Mouse (Mus musculus) heart, embryonic 14.5 days (tissue): ENCODE measurements around the gene Txlna. TPM values are rescaled to one million over a fixed set of nuclear protein-coding genes. Genes with fewer than 3 reads are reported as not detected.

Source experiments
- ATAC-seq: fragments of 200-750 bp; cut with Nextera tagmentation; 2 replicates; pipeline ENCODE4 v1.8.0; 2017; ENCODE audit warnings: low read depth, moderate TSS enrichment; ENCODE audit not compliant: insufficient number of reproducible peaks, insufficient read depth, low FRiP score
- H3K27ac ChIP-seq, 2 experiments: fragments of 200-500 bp in 1 of 2; fragments of 300-500 bp in 1 of 2; sonication (generic) in 1 of 2; replicated peaks in 1 of 2; 2 replicates each; pipeline ENCODE4 v1.5.1; 2012 to 2014; ENCODE audit warnings: low read depth in 2 of 2, low read length in 2 of 2, control low read depth in 1 of 2, mild to moderate bottlenecking in 1 of 2, mixed read lengths in 1 of 2; ENCODE audit not compliant: control insufficient read depth in 1 of 2, insufficient read depth in 1 of 2
- H3K27me3 ChIP-seq: fragments of 300-500 bp; sonication (generic); 2 replicates; pipeline ENCODE4 v1.6.1; 2014; ENCODE audit warnings: mild to moderate bottlenecking, low read length, control low read depth; ENCODE audit not compliant: control insufficient read depth, insufficient read depth
- H3K36me3 ChIP-seq: fragments of 300-500 bp; sonication (generic); 2 replicates; pipeline ENCODE4 v1.6.1; 2014; ENCODE audit warnings: mild to moderate bottlenecking, control low read depth, low read length, mixed read lengths; ENCODE audit not compliant: control insufficient read depth, insufficient read depth
- H3K4me1 ChIP-seq, 2 experiments: fragments of 200-500 bp in 1 of 2; fragments of 300-500 bp in 1 of 2; sonication (generic) in 1 of 2; 2 replicates each; pipeline ENCODE4 v1.6.1; 2012 to 2014; ENCODE audit warnings: low read length in 2 of 2, control low read depth in 1 of 2, mixed read lengths in 1 of 2; ENCODE audit not compliant: control insufficient read depth in 2 of 2, insufficient read depth in 2 of 2
- H3K4me2 ChIP-seq: fragments of 300-500 bp; sonication (generic); 2 replicates; pipeline ENCODE4 v1.6.1; 2014; ENCODE audit warnings: mild to moderate bottlenecking, low read length
- H3K4me3 ChIP-seq, 2 experiments: fragments of 200-500 bp in 1 of 2; fragments of 300-500 bp in 1 of 2; sonication (generic) in 1 of 2; 2 replicates each; pipeline ENCODE4 v1.5.1; 2012 to 2014; ENCODE audit warnings: low read length in 2 of 2, mild to moderate bottlenecking in 2 of 2, control low read depth in 1 of 2, low read depth in 1 of 2, moderate library complexity in 1 of 2; ENCODE audit not compliant: control insufficient read depth in 1 of 2, insufficient read depth in 1 of 2
- H3K9ac ChIP-seq: fragments of 300-500 bp; sonication (generic); 2 replicates; pipeline ENCODE4 v1.6.1; 2014; ENCODE audit warnings: mild to moderate bottlenecking, low read length
- H3K9me3 ChIP-seq: fragments of 300-500 bp; sonication (generic); 2 replicates; pipeline ENCODE4 v1.6.1; 2016; ENCODE audit warnings: low read length, control low read depth; ENCODE audit not compliant: control insufficient read depth
- WGBS: fragments of 180-500 bp; shearing (Covaris S2); extraction: QIAGEN DNeasy Blood & Tissue Kit; methylation state at CpG from one replicate; pipeline ENCODE4 v1.1.7; 2014; 5-methylcytosine and 5-hydroxymethylcytosine counted together
- polyA plus RNA-seq: library from polyadenylated mRNA; unstranded; fragments of >200 nt; fragmentation: Nextera tagmentation; extraction: Ambion mirVana; gene quantifications from 2 replicates; pipeline ENCODE4 v1.2.1, GENCODE M21; 2014

Gene Txlna
- polyA plus RNA-seq, 1 experiment from 2014 or later: 51.5 TPM

GRCm38 (mm10) chr4:129624281-129625028 lies 16.4 kb downstream of the Txlna start:
- H3K27ac ChIP-seq: peak overlapping the region; percentile 89 to 90
- peak; percentile 83 for ATAC-seq
- H3K4me2 ChIP-seq: peak overlapping the region; percentile 81
- no peaks in the 10 kb centered on the region for H3K9me3 ChIP-seq
- peak overlapping the region; percentile 78 for H3K9ac ChIP-seq
- H3K4me1 ChIP-seq: peaks cover 19 to 24% of the 10 kb centered on the region in 2 experiments; a peak in 3 of 4 replicates
- WGBS: under 1% methylated on average over 18 of the region's 18 CpGs
- H3K27me3 ChIP-seq: no peaks in the 10 kb centered on the region
- peak overlapping the region; percentile 65 to 82 for H3K4me3 ChIP-seq
- peaks cover 43% of the 10 kb centered on the region for H3K36me3 ChIP-seq

- Histone ChIP-seq H3K36me3 (peaks cover 35% of the 10 kb centered on the region), H3K4me2 (peak within 1 kb of the TSS; percentile 81), H3K9ac (peak within 1 kb of the TSS; percentile 78), H3K27ac (peak within 1 kb of the TSS; percentile 89 to 90), H3K4me1 (peaks cover 19 to 24% of the 10 kb centered on the region in 2 experiments; a peak in 3 of 4 replicates), H3K4me3 (peak within 1 kb of the TSS; percentile 65 to 82), H3K27me3 (no peaks in the 10 kb centered on the region), H3K9me3 (no peaks in the 10 kb centered on the region)
- ATAC-seq: no peak; the same call in 1 of the 2 replicates
- WGBS: 0% methylated on average over 10 of the region's 10 CpGs
Observed at GRCm38 (mm10) chr4:129623681-129624091, 17.2 kb downstream of the Txlna start, which contains the start of gene Ccdc28b. TSS of gene Ccdc28b (minus strand) at chr4:129623947.

GRCm38 (mm10) chr4:129622803-129623535 lies 17.9 kb downstream of the Txlna start:
- WGBS: 12% methylated on average over 8 of the region's 8 CpGs
- peaks cover 21 to 26% of the 10 kb centered on the region in 2 experiments; a peak in 3 of 4 replicates for H3K4me1 ChIP-seq
- no peaks in the 10 kb centered on the region for H3K27me3 ChIP-seq
- H3K36me3 ChIP-seq: peaks cover 28% of the 10 kb centered on the region
- peak overlapping the region; percentile 78 for H3K9ac ChIP-seq
- peak overlapping the region; percentile 81 for H3K4me2 ChIP-seq
- no peaks in the 10 kb centered on the region for H3K9me3 ChIP-seq
- no peak for ATAC-seq
- H3K4me3 ChIP-seq: peak overlapping the region; percentile 65 to 82
- H3K27ac ChIP-seq: peak overlapping the region in 1 of 2 experiments; percentile 89; a peak in 2 of 4 replicates

GRCm38 (mm10) chr4:129622120-129622802 lies 18.6 kb downstream of the Txlna start:
- peaks cover 22 to 30% of the 10 kb centered on the region in 2 experiments; a peak in 3 of 4 replicates for H3K4me1 ChIP-seq
- H3K4me2 ChIP-seq: peak overlapping the region; percentile 81
- H3K4me3 ChIP-seq: peak overlapping the region in 1 of 2 experiments; percentile 65; a peak in 1 of 4 replicates
- WGBS: 67% methylated on average over 11 of the region's 11 CpGs
- no peak overlapping the region; a peak in 1 of 4 replicates for H3K27ac ChIP-seq
- no peaks in the 10 kb centered on the region for H3K27me3 ChIP-seq
- peaks cover 22% of the 10 kb centered on the region for H3K36me3 ChIP-seq
- no peaks in the 10 kb centered on the region for H3K9me3 ChIP-seq
- H3K9ac ChIP-seq: no peak overlapping the region
- no peak for ATAC-seq

- Histone ChIP-seq H3K36me3 (peaks cover 22% of the 10 kb centered on the region), H3K27me3 (no peaks in the 10 kb centered on the region), H3K27ac (peak overlapping the region; percentile 24 to 62), H3K9me3 (no peaks in the 10 kb centered on the region), H3K4me3 (no peak overlapping the region), H3K4me2 (peak overlapping the region; percentile 32), H3K4me1 (peaks cover 22 to 30% of the 10 kb centered on the region in 2 experiments; a peak in 3 of 4 replicates), H3K9ac (no peak overlapping the region)
- WGBS: 64% methylated on average over 8 of the region's 8 CpGs
- no peak for ATAC-seq
Observed at GRCm38 (mm10) chr4:129621283-129621841, 19.5 kb downstream of the Txlna start.

- Histone ChIP-seq H3K4me3 (no peak overlapping the region), H3K9ac (peak overlapping the region; percentile 8; the same call in 1 of the 2 replicates)
- 81% methylated on average over 11 of the region's 11 CpGs for WGBS
Observed at GRCm38 (mm10) chr4:129620419-129621282, 20.2 kb downstream of the Txlna start.

More at GRCm38 (mm10) chr4:129620419-129621282, 20.2 kb downstream of the Txlna start:
- Histone ChIP-seq H3K36me3 (peaks cover 24% of the 10 kb centered on the region), H3K9me3 (no peaks in the 10 kb centered on the region), H3K4me2 (peak overlapping the region; percentile 32), H3K27ac (peak overlapping the region in 1 of 2 experiments; percentile 62), H3K27me3 (no peaks in the 10 kb centered on the region), H3K4me1 (peaks cover 22 to 29% of the 10 kb centered on the region in 2 experiments; a peak in 3 of 4 replicates)
- no peak for ATAC-seq
